Mouse (Mus musculus) kidney, postnatal 36 days (tissue): Measurements from ENCODE around the gene Lhx4.
A peak's percentile ranks its signal among the peaks of the same experiment; 100 is the strongest.

ENCODE experiments used
- DNase-seq, 2 experiments: peaks; one replicate each; pipeline ENCODE4 v3.0.0; 2021 to 2022; ENCODE audit warnings: mixed read lengths in 2 of 2

Lhx4 gene

DNA sequence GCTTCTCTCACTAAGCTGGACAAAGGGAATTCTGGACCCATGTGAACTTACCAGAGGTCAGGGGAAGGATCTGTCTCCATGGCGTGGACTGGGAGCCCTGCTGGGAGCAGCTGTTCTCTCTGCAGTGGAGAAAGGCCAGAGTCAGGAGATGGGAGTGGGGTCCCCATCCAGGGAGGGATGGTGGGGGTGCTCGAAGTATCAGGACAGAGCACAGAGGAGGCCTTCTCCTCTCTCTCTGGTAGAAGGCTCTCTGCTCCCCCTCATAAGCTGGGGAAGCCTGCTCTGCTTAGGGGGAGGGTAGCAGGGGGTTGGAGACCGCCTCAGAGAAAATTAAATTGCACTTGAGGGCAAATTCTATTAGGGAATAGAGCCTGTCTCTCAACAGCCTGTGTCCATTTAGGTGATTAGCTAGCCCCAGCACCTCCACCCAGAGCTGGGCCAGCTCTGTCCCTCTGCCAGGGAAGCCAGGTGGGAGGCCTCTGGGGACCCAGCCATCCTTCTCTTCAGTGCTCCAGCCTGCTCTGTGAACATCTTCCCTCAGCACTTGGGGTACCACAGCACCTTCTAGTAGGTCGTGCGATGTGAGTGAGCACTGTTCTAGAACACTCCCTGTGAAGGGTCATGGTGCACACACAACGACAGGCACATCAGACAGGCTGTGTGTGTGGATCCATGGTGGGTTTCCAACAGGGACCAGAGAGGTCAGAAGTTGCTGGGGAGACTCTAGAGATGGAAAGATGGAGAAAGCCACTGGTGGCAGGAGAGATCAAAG lies at the start of gene Lhx4:
Gene Lhx4, minus strand, starts transcription at position 201 of the 772 bp plus-strand sequence.
- no peak for DNase-seq

DNA sequence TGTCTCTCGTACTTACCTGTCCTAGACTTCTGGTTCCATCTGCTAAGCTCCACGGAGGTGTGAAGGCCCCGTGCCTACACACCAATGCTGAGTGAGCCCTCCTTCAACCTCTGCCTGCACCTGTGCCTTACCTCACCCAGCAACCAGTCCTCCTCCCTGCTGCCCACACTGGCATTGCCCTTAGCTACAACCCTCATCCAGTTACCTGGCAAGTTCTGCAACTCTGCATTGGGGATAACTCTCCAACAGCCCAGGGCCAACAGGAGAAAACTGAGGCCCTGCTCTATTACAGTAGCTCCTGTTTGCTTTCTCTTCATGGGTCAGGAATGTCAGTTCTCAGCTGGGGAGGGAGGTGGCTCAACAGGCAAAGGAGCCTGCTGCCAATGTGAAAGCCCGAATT lies 46.5 kb upstream of the Lhx4 start:
- DNase-seq, result no peak

DNA sequence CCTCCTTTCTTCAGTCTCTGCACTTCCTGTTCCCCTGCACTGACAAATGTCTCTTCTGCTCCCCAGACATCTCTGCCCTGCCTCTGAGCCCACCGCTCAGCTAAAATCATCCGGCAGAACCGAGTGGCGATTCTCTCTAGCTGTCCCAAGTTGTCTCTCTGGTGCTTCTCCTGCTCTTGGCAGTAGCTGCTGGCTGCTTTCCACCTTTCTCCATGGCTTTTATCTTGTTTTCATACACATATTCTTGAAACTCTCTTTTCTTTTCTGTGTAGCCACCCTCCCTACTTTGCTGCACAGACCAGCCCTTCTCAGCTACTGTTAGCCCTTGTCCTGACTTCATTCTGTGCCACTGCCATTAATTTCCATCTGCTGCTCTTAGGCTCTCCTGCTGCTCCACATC lies 45.9 kb upstream of the Lhx4 start:
- DNase-seq, result no peak

DNA sequence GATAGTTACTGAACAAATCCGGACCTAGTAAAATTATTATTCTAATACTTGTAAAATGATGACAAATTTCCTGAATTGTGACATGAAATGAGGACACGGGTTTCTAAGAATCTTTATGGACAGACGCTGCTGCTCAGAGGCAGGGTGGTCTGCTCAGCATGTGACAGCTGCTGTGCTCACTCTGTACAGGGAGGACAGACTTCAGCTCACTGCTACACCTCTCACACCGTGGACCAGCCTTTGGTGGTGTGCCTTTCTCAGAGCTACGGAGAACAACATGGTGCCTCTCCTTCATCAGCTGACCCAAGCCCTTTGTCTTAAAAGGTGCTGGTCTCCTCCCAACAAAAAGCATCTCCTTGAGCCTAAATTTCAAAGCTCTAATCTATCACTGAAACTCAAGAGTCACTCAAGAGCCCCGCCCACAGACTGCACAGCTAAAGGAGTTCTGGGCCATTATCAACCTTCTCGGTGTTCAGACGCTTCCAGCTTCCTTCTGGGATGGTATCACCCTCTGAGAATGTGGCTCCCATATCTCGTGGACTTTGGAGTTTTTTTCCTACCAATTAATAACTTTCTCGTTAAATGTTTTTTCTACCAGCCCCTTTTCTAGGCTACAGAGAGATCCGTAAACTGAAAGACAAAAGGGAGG lies 45.4 kb upstream of the Lhx4 start:
- no peak for DNase-seq

DNA sequence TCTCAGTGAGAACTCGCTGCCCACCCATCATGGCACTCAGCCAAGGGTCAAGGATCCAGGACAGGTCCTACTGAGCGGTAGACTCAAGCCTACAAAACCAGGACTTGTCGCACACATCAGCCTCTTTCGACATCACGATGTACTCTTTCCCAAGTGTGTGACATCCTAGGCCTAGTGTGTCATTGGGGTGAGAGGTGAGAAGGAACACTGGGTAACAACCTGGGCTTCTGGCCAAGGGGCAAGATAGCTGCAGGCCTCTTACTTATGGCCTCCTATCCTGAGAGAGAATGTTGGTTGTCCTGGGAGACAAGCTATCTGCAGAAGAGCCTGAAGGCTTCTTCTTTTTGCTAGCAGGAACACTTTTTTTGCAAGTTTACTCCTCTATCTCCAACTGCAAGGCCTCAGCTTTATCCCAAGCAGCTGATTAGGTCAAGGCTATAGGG lies 44.3 kb upstream of the Lhx4 start:
- peak in 1 of 2 experiments; percentile 35 for DNase-seq

DNA sequence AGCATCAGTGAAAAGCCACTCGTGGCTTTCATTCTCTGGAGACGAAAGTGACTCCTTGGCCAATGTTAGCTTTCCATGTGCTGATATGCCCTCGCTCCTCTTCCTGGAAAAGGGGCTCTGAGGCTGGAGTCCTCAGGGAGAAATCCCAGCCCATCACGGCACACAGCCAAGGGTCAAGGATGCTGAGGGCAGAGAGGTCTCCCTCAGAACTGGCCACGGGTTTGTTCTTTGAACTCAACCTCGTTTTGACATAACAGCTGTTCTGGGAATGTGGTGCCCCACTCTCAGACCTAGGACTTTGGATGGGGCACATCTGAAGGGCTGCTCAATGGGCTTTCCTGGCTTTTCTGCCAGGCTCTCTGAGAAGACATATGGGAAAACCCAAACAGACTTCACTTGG lies 43.4 kb upstream of the Lhx4 start:
- peak in 1 of 2 experiments; percentile 45 for DNase-seq

DNA sequence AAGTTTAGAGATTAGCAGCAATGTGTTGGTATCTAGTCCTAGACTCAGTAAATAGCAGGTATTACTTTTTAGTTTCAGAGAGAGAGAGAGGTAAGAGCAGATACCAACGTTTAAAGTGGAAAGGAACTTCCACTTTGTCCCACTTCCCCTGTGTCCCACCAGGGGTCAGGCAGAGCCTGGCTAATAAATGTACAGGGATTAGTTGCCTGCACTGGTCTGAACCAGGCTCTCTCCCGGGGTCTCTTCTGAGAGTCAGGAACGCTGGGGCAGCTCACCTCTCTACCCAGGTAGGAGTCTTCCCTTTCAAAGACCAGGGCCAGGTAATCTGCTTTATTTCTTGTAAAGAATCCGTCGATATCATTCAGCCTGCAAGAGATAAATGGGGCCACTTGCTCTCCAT lies 40.4 kb upstream of the Lhx4 start:
- peak in 1 of 2 experiments; percentile 19 for DNase-seq

DNA sequence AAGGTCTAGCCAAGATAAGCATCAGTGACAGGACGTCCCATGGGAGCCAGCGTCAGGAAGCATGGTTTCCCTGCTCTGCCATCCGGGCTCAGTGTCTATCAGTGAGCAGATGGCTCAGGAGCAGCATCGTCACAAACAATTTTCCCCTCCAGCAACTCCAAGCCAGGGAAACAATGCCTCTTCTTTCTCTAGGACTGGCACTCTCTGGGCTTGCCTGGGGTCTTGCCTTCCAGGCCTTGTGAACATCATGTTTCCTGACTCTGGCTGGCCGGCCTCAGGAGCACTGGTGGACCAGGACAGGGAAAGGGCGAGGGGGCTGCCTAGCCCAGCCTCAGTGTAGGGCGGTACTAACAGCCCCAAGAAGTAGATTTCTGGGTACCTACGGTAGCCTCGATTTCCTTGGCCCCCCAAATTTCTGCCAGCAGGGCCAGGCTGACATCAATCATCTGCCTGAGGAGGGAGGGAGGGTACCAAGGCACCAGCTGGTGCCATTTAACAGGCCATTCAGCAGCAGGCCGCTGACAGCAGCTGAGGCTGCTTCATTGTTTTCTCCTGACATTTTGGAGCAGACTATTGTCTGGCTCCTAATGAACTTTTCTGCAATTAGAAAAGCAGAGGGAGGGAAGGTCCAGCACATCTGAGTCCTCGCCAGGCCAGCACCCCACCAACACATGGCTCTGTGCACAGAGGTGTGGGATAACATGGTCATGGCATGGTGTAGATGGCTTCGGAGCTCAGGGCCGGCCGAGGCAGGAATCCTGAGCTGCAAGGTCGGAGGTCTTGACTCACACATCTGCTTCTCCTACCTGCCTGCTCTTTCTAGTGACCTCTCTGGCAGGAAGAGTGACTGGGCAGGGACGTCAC lies 38.9 kb upstream of the Lhx4 start:
- peak; percentile 23 to 27 for DNase-seq

DNA sequence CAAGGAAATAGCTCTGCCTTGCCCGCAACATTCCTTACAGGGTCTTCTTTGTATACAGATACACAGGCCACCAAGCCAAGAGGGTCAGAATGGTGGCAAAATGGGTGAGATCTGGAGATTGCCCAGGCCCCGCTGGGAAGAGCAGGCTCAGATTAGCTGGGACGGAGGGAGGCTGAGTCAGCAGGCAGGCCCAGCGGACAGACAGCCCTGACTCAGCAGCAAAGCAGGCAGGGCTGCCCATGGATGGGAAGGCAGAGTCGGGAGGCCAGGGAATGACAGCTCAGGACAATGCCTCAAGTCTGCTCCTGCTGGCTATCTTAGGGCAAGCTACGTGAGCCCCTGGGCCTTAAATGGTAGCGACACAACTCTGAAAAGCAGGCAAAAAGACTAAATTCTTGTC lies 34.4 kb upstream of the Lhx4 start:
- DNase-seq, result peak; percentile 11 to 13

DNA sequence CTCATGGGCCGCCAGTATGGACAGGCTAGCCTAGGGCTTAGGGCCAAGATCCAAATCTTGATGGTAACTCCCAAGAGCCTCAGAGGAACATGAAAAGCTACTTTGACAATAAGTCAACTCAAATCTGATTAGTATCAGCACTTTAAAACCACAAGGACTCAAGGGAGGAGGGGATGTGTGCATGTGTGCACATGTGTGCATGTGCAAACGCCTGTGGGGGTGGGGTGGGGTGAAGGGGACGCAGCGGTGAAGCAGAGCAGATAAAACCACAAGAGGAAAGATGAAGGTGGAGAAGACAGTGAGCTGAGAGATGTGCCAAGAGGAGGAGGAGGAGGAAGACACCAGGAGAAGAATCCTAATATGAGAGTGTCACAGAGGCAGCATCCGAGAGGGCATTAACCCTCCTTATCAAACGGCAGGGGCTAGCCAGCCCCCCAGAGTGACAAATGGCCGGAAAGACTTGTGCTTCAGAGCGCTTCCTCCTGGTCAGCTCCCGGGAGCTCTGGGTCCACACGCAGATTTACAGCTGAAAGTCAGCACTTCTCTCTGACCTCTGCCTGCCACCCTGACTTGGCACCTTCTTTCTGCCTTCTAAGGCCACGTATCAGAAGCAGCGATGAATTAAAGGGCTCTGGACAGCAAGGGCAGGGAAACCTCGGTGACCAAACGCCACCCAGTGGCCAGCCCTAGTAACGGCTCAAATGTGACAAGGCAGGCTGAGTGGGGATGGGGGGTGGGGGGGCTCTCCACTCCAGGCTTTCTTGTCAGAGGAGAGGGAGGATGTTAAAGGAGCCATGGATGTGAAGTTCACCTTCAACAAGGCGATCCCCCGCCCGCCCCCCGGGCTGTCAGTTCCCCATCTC lies 33.1 kb upstream of the Lhx4 start:
- peak; percentile 70 to 81 for DNase-seq

DNA sequence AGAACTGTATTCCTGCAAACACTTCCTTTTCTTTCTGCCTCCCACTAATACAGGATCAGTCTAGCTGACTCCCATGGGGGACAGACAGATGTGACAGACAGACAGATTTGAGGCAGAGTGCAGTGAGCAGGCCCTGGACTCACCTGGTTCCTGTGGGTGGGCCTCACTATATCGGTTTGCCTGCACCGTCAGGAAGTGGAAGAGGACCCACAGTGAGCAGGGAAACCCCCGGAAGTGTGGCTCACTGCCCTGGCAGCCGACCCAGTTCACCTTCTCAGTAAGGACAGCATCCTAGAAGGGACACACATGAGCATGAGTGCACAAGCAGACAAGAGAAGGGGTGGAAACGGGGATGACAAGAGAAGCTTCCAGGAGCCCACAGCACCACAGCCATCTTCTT lies 30.9 kb upstream of the Lhx4 start:
- no peak for DNase-seq

DNA sequence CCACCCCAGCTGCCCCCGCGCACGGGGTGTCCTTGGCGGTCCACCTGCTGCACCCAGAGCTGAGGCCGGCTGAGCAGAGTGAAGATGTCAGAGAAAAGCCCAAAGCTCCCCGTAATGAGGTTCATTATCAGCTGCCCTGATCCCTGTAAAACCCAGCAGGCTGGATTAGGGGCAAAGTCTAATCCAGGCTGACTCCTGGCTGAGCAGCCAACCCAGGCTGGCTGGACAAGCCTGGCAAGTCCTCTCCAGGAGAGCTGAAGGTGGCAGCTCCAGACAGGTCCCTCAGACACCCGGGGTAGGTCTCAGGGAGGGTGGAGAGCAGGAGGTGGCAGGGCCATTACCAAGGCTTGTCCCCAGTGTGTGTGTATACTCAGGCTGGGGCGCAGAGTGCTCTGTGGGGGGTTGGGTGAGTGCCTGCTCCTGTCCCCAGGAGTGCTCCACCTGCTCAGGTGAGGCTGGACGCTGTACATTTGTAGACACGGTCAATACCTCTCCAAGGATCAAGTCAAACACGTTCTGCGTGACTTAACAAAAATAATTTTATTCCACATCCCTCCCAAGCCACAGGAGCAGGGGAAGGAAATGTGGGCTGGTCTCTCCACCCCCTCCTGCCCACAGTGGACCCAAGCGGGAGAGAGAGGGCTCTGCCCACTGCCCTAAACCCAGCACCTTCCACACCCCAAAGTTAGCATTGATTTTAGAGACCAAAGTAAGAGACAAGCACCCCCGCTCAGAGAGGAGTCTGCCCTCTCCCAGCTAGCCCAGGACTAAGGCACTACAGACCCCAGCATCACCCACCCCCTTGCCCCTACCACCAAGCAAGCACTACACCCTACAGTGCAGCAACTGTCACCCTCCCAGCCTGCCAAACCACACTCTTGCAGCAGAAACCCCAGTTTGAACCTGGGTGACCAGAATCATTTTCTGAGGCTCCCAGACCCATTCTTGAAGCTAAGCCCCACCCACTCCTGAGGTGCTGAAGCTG lies 26.4 kb upstream of the Lhx4 start:
- peak; percentile 71 for DNase-seq

DNA sequence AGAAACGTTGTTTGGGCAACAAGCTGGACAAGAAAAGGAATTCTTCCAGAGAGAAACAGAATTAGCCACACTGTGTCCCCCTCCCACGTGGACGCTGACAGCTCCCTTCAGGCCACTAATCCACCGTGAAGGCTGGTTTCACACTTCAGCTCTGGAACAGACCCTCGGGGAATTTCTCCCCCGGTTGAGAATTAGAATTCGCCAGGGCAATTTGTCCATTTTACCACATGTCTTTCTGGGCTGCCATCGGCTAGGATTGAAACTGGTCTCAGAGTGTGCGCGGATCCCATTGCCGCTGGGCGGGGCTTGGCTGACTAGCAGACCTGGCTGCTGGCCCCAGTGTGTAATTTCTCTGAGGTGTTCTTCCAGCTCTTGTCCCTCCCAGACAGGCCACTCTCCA lies 7.7 kb upstream of the Lhx4 start:
- no peak for DNase-seq

DNA sequence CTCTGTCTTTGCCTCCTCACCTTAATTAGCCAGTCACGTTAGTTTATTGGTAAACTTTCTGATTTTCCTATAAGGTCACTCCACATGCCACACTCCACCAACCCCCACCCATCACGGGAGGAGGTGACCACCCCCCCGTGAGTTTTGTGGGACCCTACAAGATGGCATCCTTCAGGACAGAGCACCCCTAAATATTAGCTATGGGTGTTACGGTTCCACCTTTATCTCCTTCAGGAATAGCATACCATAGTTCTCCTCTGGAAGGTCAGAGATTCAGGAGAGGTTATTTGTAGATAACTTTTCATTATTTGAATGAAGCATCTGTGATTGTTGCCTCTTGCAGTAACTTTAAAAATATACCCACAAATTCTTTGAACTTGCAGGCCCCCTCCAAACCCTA lies 7.2 kb upstream of the Lhx4 start:
- no peak for DNase-seq

DNA sequence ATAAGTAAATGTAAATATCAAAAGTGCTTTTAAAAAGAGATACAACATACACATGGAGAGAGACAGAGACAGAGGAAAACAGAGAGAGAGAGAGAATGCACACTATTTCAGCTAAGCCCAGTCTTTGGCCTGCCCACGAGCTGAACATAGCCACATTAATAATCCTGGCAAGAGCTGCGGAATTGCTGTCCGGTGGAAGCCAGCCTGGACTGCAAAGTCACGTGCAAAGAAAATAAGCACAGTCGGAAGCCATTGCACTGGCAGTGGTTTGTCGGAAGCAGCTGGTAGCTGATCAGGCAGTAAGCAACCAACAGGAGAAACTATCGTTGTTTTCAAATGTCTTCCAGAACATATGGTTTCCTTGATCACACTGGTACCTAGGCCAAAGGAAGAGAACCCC lies 6.1 kb upstream of the Lhx4 start:
- no peak for DNase-seq

DNA sequence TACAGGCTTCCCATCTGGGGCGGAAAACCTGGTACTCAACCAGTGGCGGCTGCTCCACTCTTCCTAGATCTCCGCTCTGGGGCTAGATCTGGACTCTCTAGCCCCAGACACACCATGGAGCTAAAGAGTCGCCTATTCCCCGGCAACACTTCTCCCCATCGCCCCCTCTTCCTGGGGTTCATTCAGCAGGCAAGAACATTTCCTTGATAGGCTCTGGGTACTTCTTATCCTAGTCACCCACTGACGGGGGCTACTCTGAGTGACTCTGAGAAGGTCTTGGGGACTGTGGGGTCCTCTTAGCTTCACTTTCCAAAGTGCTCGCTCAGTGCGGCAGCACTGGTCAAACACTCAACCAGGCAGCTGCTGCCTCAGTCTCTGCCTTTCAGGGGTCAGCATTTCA lies 1.9 kb upstream of the Lhx4 start:
- DNase-seq, result no peak

DNA sequence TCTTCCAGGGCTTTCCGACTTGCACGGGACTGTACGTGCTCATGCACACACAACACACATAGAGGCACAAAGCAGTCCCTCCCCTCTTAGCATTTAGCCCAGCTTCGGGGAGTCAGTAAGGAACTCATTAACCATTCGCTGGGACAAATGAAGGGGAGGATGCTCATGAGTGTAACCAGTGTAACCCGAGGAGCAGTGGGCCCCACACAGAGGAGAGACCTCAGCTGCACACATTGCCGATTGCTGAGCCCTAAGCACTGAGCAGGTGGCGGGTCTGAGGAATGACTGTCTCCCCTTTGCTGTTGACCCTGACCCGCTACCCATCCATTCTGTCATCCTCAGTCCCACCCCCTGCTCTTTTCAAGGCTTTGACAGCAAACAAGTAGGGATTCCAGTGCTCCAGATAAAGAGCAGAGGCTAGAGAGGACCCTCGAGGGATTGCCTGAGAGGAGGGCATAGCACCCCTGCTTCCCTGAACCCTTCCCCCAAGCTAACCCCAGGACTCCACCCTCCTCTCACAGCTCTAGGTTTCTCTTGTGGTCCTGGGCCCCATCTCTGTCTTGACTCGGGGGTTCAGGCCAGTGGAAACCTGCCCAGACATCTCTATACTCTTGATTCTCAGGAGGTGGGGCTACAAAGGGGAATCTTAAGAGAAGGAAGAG lies 836 bp downstream of the Lhx4 start:
- no peak for DNase-seq

DNA sequence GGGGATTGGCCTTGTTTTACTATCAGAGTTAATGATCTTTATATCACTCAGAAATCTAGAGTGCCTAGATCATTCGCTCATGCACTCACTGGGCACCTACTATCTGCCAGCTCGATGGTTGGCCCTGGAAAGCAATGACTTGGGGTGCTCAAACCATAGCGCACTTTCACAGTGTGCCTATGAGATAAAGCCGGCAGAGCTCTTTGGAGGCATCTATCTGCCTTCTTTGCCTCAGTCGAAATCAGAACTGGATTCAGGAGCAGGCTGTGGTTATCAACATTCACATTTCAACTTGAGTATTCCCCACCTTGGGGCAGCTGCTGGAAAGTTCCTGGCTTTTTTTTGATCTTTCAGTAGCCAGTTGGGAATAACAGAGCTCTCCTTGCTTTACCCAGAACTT lies 3.6 kb downstream of the Lhx4 start:
- DNase-seq, result no peak

DNA sequence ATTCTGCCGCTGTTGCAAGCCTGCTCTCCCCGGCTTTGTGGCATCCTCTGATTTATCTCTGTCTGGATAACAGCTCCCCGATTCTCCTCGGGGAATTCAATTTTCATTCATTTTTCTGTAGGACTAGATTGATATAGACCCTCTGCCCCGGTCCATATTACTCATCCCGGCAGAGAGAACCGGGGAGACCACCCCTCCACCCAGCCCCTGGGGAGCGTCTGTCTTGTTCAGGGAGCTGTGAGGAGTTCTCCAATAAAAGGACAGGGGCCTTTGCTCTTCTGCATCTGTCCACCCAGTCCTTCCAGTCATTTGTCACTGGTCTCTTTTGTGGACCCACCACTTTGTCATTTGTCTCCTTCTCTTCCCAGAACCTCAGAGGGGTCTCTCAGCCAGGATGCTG lies 4.5 kb downstream of the Lhx4 start:
- no peak for DNase-seq
